Mouse (Mus musculus) erythroblast, embryonic 14.5 days (primary cell): Measurements from ENCODE around the gene Lypla2.

Source experiments
- GATA1 ChIP-seq: IDR thresholded peaks from 2 replicates; pipeline ENCODE4 v1.6.1; 2012; ENCODE audit warnings: low read length, inconsistent platforms, mixed read lengths
- TAL1 ChIP-seq: IDR thresholded peaks from 3 replicates; pipeline ENCODE4 v1.6.1; 2012; ENCODE audit warnings: low read length, inconsistent platforms, mixed read lengths

DNA sequence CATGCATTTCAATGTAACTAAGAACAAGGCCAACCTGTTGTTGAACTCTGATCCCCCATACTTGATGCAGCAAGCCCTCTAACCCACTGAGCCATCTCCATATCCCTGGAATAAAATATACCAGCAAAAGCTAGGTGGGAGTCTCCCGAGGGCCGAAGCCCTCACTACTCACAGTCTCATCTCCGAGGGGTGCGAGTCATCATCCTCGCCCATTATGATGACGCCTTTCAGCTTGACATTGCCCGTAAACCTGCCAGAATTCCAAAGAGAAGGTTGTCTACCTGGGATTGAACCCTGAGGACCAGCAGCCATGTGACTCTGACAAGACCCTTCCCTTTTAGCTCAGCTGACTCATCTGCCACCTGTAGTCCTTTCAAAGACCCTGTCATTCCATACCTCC, 13.3 kb upstream of the Lypla2 start:
- TF ChIP-seq GATA1 (no peak), TAL1 (no peak)
